Mouse (Mus musculus): ENCODE data around the gene Lyl1. TPM values are rescaled to one million over a fixed set of nuclear protein-coding genes. Genes with fewer than 3 reads are reported as not detected.

Lyl1 gene
- polyA plus RNA-seq, 1 experiment from 2014 or later, result 1.3 TPM

DNA sequence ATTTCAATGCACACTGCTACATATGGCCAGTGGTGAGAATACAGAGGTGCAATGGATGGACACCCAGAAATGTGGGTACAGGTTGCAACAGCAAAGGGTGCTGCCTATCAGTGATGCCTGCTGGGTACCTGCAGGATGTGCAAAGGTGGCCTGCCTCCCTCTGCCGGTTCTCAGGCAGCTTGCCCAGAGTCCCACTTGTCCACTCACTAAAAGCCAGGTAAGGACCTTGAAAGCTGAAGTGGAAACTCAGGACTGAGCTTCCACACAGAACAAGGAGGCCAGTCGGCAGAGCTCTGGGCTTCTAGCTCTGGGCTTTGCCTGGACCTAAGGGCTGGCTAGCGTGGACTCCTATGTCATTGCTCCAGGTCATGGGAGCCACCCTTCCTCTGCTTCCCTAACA is 10.1 kb downstream of the Lyl1 start:
- Histone ChIP-seq H3K9me3 (ENCODE audit: control insufficient read depth, low read length) (no peaks in the 10 kb centered on the region), H3K9ac (replicated peaks; ENCODE audit: low read depth, low read length) (0 out of 2 replicates have a peak overlapping the region, but pooled peaks have one; percentile 11), H3K27ac (ENCODE audit: low read depth, low read length) (peak overlapping the region; percentile 81), H3K36me3 (ENCODE audit: control insufficient read depth, insufficient read depth, low read length) (no peaks in the 10 kb centered on the region), H3K4me3 (ENCODE audit: low read depth, low read length) (no peak overlapping the region), H3K4me1 (ENCODE audit: control insufficient read depth, insufficient read depth, low read length) (peaks cover 39% of the 10 kb centered on the region), H3K4me2 (ENCODE audit: low read depth, low read length) (no peak overlapping the region), H3K27me3 (ENCODE audit: control insufficient read depth, insufficient read depth, low read length) (0 out of 2 replicates have a peak, but pooled peaks cover 2% of the 10 kb centered on the region)
- ATAC-seq (ENCODE audit: low read depth), result no peak
- WGBS, result 36% methylated on average over 3 of the region's 3 CpGs

DNA sequence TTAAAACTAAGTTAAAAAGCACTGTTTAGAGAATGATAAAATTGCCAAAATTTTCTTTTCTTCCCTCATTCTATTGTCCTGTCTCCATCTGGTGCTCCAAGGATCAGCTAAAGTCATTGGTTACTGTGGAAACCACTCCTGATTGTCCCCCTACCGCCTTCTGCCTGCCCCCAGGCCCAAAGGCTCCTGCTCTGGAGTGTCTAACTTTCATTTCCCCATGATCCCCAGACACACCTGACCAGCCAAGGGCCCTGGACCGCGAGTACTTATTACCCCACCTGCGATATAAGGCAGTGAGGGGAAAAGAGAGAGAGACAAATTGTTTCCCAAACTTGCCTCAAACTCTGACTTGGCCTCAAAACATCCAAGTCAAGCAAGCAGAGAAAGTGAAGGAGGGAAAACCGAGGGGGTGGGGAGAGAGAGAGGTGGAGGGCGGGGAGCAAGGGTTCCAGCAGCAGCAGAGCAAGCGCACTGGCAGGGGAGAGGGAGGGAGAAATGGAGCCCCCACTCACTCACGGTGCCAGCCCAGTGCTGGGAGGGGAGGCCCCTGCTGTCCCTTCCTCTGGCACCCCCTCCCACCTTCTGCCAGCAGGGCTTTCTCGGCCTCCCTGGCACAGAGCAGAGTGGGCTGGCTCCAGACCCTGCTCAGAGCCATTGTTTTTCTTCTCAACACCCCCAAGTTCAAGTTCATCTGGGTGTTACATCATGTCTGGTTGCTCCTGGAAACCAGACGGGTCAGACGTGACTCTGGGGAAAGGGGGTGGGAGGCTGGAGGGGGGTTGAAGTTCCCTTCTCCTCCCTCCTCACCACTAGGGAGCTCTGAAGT is 10.9 kb downstream of the Lyl1 start:
- H3K4me2 ChIP-seq (ENCODE audit: low read depth, low read length), result no peak overlapping the region
- WGBS, result 18% methylated on average over 8 of the region's 11 CpGs
- H3K9ac ChIP-seq (replicated peaks; ENCODE audit: low read depth, low read length), result no peak overlapping the region
- H3K4me1 ChIP-seq (ENCODE audit: control insufficient read depth, insufficient read depth, low read length), result peaks cover 31% of the 10 kb centered on the region
- ATAC-seq (ENCODE audit: low read depth), result peak; percentile 78
- peak overlapping the region; percentile 81 for H3K27ac ChIP-seq (ENCODE audit: low read depth, low read length)
- H3K4me3 ChIP-seq (ENCODE audit: low read depth, low read length), result no peak overlapping the region
- no peaks in the 10 kb centered on the region for H3K36me3 ChIP-seq (ENCODE audit: control insufficient read depth, insufficient read depth, low read length)
- H3K9me3 ChIP-seq (ENCODE audit: control insufficient read depth, low read length), result no peaks in the 10 kb centered on the region
- H3K27me3 ChIP-seq (ENCODE audit: control insufficient read depth, insufficient read depth, low read length), result peaks cover 6% of the 10 kb centered on the region; the same call in 1 of the 2 replicates

DNA sequence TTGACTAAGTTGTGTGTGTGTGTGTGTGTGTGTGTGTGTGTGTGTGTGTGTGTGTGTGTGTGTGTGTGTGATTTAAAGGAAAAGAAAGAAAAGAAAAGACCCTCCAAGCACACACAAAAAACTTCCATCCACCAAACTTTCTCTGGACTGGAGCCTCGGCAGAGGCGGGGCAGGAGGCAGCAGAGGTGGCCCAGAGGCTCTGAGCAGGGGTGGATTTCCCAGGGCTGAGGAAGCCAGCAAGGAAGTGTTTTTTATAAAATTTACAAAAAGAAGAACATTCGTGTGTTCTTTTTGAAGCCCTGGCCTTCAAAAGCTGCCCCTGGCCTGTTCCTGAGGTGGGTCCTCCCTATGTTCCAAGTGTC is 11.5 kb downstream of the Lyl1 start:
- WGBS, result 10% methylated on average over 3 of the region's 3 CpGs
- no peak for ATAC-seq (ENCODE audit: low read depth)
- H3K36me3 ChIP-seq (ENCODE audit: control insufficient read depth, insufficient read depth, low read length), result no peaks in the 10 kb centered on the region
- peaks cover 4% of the 10 kb centered on the region; the same call in 1 of the 2 replicates for H3K27me3 ChIP-seq (ENCODE audit: control insufficient read depth, insufficient read depth, low read length)
- no peaks in the 10 kb centered on the region for H3K9me3 ChIP-seq (ENCODE audit: control insufficient read depth, low read length)
- H3K4me2 ChIP-seq (ENCODE audit: low read depth, low read length), result no peak overlapping the region
- H3K4me3 ChIP-seq (ENCODE audit: low read depth, low read length), result no peak overlapping the region
- H3K9ac ChIP-seq (replicated peaks; ENCODE audit: low read depth, low read length), result no peak overlapping the region
- peak overlapping the region; percentile 81 for H3K27ac ChIP-seq (ENCODE audit: low read depth, low read length)
- H3K4me1 ChIP-seq (ENCODE audit: control insufficient read depth, insufficient read depth, low read length), result peaks cover 26% of the 10 kb centered on the region

DNA sequence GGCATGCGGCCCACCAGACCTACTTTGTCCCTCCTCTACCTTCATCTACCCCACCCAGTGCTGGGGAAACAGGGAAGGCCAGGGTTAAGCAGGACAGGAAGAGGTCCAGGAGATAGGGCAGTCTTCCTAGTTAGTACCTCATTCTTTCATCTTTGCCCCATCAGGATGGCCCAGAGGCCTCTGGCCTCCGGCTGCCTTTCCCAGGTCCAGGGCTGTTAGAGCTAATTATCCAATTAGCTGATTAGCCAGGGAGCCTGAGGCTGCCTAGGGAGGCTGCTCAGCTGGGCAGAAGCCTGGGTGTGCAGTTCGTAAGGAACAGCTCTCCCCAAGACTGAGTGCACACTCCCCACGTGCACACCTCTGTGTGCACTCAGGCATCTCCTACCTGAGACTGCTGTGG is 12.1 kb downstream of the Lyl1 start:
- no peak for ATAC-seq (ENCODE audit: low read depth)
- Histone ChIP-seq H3K36me3 (ENCODE audit: control insufficient read depth, insufficient read depth, low read length) (no peaks in the 10 kb centered on the region), H3K27me3 (ENCODE audit: control insufficient read depth, insufficient read depth, low read length) (peaks cover 4% of the 10 kb centered on the region; the same call in 1 of the 2 replicates), H3K9me3 (ENCODE audit: control insufficient read depth, low read length) (no peaks in the 10 kb centered on the region), H3K4me2 (ENCODE audit: low read depth, low read length) (no peak overlapping the region), H3K27ac (ENCODE audit: low read depth, low read length) (peak overlapping the region; percentile 81), H3K9ac (replicated peaks; ENCODE audit: low read depth, low read length) (no peak overlapping the region), H3K4me1 (ENCODE audit: control insufficient read depth, insufficient read depth, low read length) (peaks cover 24% of the 10 kb centered on the region), H3K4me3 (ENCODE audit: low read depth, low read length) (no peak overlapping the region)
- WGBS, result 16% methylated on average over 4 of the region's 4 CpGs

DNA sequence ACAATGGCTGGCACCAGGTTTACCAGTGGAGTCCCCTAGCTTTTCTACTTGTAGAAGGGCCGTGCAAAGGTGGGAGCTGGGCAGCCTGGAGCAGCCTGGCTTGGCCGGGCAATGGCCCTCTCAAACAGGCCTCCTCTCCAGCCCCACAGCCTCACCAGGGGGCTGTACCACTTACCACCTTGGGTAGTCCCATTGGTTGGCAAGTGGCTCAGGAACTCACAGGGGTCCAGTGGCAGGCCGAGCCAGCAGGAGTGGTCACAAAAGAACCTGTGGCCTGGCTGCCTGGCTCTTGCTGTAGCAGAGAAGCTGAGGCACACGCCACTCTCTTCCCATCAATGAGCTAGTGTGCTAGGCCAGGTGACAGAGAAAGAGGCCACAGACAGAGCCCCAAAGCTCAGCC is 12.9 kb downstream of the Lyl1 start:
- 45% methylated on average over 4 of the region's 4 CpGs for WGBS
- H3K27me3 ChIP-seq (ENCODE audit: control insufficient read depth, insufficient read depth, low read length), result peaks cover 4% of the 10 kb centered on the region; the same call in 1 of the 2 replicates
- H3K27ac ChIP-seq (ENCODE audit: low read depth, low read length), result peak overlapping the region; percentile 81
- H3K36me3 ChIP-seq (ENCODE audit: control insufficient read depth, insufficient read depth, low read length), result no peaks in the 10 kb centered on the region
- no peaks in the 10 kb centered on the region for H3K9me3 ChIP-seq (ENCODE audit: control insufficient read depth, low read length)
- no peak overlapping the region for H3K4me3 ChIP-seq (ENCODE audit: low read depth, low read length)
- H3K9ac ChIP-seq (replicated peaks; ENCODE audit: low read depth, low read length), result no peak overlapping the region
- ATAC-seq (ENCODE audit: low read depth), result no peak
- H3K4me2 ChIP-seq (ENCODE audit: low read depth, low read length), result no peak overlapping the region
- H3K4me1 ChIP-seq (ENCODE audit: control insufficient read depth, insufficient read depth, low read length), result peaks cover 24% of the 10 kb centered on the region

DNA sequence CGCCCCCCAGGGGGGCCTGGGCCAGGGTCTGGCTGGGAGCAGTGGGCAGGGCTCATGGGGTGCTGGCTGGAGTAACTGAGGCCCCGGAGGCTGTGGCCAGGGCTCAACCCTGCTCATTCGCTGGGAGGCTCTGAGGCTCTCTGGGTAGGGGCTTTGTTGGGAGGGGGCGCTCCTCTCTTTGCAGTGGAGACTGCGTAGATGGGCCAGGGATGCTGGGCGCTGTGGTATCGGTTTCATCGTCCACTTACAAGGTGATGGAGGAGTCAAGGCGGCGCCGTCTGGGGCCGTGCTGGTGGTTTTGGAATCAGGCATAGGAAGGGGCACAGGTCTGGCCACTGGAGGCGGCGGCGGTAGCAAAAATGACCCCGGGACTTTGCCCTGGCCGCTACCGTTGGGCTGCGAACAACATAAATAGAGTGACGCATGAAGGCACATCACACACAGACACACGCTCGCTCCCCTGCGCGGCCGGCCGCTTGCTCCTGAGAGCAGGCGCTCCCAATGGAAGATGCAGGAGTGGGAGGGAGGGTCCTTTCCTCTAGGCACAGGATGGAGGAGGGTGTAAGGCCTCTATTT is 14.7 kb downstream of the Lyl1 start:
- Histone ChIP-seq H3K4me2 (ENCODE audit: low read depth, low read length) (peak overlapping the region; percentile 8; the same call in 1 of the 2 replicates), H3K4me1 (ENCODE audit: control insufficient read depth, insufficient read depth, low read length) (peaks cover 16% of the 10 kb centered on the region), H3K27me3 (ENCODE audit: control insufficient read depth, insufficient read depth, low read length) (peaks cover 4% of the 10 kb centered on the region; the same call in 1 of the 2 replicates), H3K4me3 (ENCODE audit: low read depth, low read length) (no peak overlapping the region), H3K27ac (ENCODE audit: low read depth, low read length) (peak overlapping the region; percentile 44), H3K36me3 (ENCODE audit: control insufficient read depth, insufficient read depth, low read length) (no peaks in the 10 kb centered on the region), H3K9ac (replicated peaks; ENCODE audit: low read depth, low read length) (no peak overlapping the region), H3K9me3 (ENCODE audit: control insufficient read depth, low read length) (no peaks in the 10 kb centered on the region)
- ATAC-seq (ENCODE audit: low read depth), result no peak
- WGBS, result 8% methylated on average over 26 of the region's 27 CpGs

DNA sequence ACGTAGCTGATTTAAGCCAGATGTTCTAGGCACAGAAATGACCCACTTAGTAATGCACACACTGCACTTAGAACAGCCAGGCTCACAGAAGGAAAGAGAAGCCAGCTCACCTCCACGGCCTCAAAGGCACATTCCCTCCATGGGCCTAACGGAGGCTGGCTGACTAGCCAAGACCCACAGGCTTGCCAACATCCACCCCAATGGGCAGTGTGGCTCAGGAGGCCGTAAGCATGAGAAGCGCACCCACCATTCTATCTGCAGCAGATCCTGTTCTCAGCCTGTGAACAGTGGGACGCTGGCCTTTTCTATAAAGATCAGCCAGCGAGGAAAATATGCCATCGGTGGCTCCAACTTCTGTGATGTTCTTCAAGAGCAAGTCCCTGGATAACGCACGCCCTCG is 15.5 kb downstream of the Lyl1 start:
- no peak for ATAC-seq (ENCODE audit: low read depth)
- H3K4me2 ChIP-seq (ENCODE audit: low read depth, low read length), result no peak overlapping the region
- WGBS, result 83% methylated on average over 11 of the region's 11 CpGs
- no peaks in the 10 kb centered on the region for H3K36me3 ChIP-seq (ENCODE audit: control insufficient read depth, insufficient read depth, low read length)
- no peak overlapping the region for H3K4me3 ChIP-seq (ENCODE audit: low read depth, low read length)
- H3K9me3 ChIP-seq (ENCODE audit: control insufficient read depth, low read length), result no peaks in the 10 kb centered on the region
- H3K9ac ChIP-seq (replicated peaks; ENCODE audit: low read depth, low read length), result no peak overlapping the region
- H3K4me1 ChIP-seq (ENCODE audit: control insufficient read depth, insufficient read depth, low read length), result peaks cover 16% of the 10 kb centered on the region
- peaks cover 4% of the 10 kb centered on the region; the same call in 1 of the 2 replicates for H3K27me3 ChIP-seq (ENCODE audit: control insufficient read depth, insufficient read depth, low read length)
- H3K27ac ChIP-seq (ENCODE audit: low read depth, low read length), result no peak overlapping the region

DNA sequence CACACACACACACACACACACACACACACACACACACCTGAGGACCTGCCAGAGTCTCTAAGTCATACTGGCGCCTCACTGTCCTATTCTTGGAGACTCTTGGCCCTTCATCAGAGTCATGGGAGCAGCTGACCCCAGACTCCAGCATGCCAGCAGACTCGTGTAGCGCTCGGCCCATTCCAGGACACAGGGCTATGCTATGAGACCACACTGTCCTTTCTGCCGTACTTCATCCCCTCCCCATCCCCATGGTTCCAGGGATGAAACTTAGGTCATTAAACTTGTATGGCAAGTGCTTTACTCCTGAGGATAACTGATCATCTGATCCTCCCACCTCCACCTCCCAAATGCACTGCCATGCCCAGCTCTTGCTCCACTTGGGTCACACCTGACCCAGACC is 17.2 kb downstream of the Lyl1 start:
- peaks cover 4% of the 10 kb centered on the region; the same call in 1 of the 2 replicates for H3K27me3 ChIP-seq (ENCODE audit: control insufficient read depth, insufficient read depth, low read length)
- peaks cover 18% of the 10 kb centered on the region for H3K4me1 ChIP-seq (ENCODE audit: control insufficient read depth, insufficient read depth, low read length)
- H3K4me3 ChIP-seq (ENCODE audit: low read depth, low read length), result no peak overlapping the region
- H3K9me3 ChIP-seq (ENCODE audit: control insufficient read depth, low read length), result no peaks in the 10 kb centered on the region
- H3K9ac ChIP-seq (replicated peaks; ENCODE audit: low read depth, low read length), result no peak overlapping the region
- no peak overlapping the region for H3K27ac ChIP-seq (ENCODE audit: low read depth, low read length)
- no peaks in the 10 kb centered on the region for H3K36me3 ChIP-seq (ENCODE audit: control insufficient read depth, insufficient read depth, low read length)
- 81% methylated on average over 5 of the region's 5 CpGs for WGBS
- no peak for ATAC-seq (ENCODE audit: low read depth)
- H3K4me2 ChIP-seq (ENCODE audit: low read depth, low read length), result no peak overlapping the region

Data from neural tube, embryonic 14.5 days (tissue).